Mouse (Mus musculus): ENCODE measurements around the gene Ttll1. TPM values are rescaled to one million over a fixed set of nuclear protein-coding genes. Genes with fewer than 3 reads are reported as not detected.

Ttll1 gene
- polyA plus RNA-seq, 1 experiment from 2014 or later = 21.0 TPM

- no peak overlapping the region for H3K4me2 ChIP-seq (ENCODE audit: low read depth, low read length)
- H3K9ac ChIP-seq (ENCODE audit: low read length) = no peak overlapping the region
- no peaks in the 10 kb centered on the region for H3K36me3 ChIP-seq (ENCODE audit: control insufficient read depth, insufficient read depth, low read length)
- no peak overlapping the region for H3K27ac ChIP-seq (ENCODE audit: low read length)
- no peaks in the 10 kb centered on the region for H3K9me3 ChIP-seq (replicated peaks; ENCODE audit: control insufficient read depth, low read length)
- ATAC-seq (ENCODE audit: insufficient read depth, low FRiP score) = no peak
- 81% methylated on average over 6 of the region's 6 CpGs for WGBS
- H3K4me3 ChIP-seq (replicated peaks; ENCODE audit: low read length) = no peak overlapping the region
- peaks cover 8% of the 10 kb centered on the region; the same call in 1 of the 2 replicates for H3K4me1 ChIP-seq (ENCODE audit: control insufficient read depth, insufficient read depth, low read length)
- H3K27me3 ChIP-seq (ENCODE audit: control insufficient read depth, insufficient read depth, low read length) = no peaks in the 10 kb centered on the region
These were observed 25.2 kb upstream of the Ttll1 start for GRCm38 (mm10) chr15:83535890-83536231.

- ATAC-seq (ENCODE audit: insufficient read depth, low FRiP score) = no peak; the same call in 1 of the 2 replicates
- Histone ChIP-seq H3K27me3 (ENCODE audit: control insufficient read depth, insufficient read depth, low read length) (no peaks in the 10 kb centered on the region), H3K4me1 (ENCODE audit: control insufficient read depth, insufficient read depth, low read length) (peaks cover 14% of the 10 kb centered on the region; the same call in 1 of the 2 replicates), H3K9ac (ENCODE audit: low read length) (no peak overlapping the region), H3K36me3 (ENCODE audit: control insufficient read depth, insufficient read depth, low read length) (no peaks in the 10 kb centered on the region), H3K9me3 (replicated peaks; ENCODE audit: control insufficient read depth, low read length) (no peaks in the 10 kb centered on the region), H3K27ac (ENCODE audit: low read length) (no peak overlapping the region), H3K4me2 (ENCODE audit: low read depth, low read length) (no peak overlapping the region), H3K4me3 (replicated peaks; ENCODE audit: low read length) (no peak overlapping the region)
- 49% methylated on average over 17 of the region's 17 CpGs for WGBS
These were observed 24.5 kb upstream of the Ttll1 start for GRCm38 (mm10) chr15:83534960-83535889.

GRCm38 (mm10) chr15:83532606-83533005 is 21.9 kb upstream of the Ttll1 start:
- H3K4me1 ChIP-seq (ENCODE audit: control insufficient read depth, insufficient read depth, low read length) = peaks cover 11% of the 10 kb centered on the region; the same call in 1 of the 2 replicates
- H3K9ac ChIP-seq (ENCODE audit: low read length) = no peak overlapping the region
- H3K9me3 ChIP-seq (replicated peaks; ENCODE audit: control insufficient read depth, low read length) = no peaks in the 10 kb centered on the region
- H3K4me2 ChIP-seq (ENCODE audit: low read depth, low read length) = no peak overlapping the region
- no peak for ATAC-seq (ENCODE audit: insufficient read depth, low FRiP score)
- no peak overlapping the region for H3K27ac ChIP-seq (ENCODE audit: low read length)
- no peaks in the 10 kb centered on the region for H3K36me3 ChIP-seq (ENCODE audit: control insufficient read depth, insufficient read depth, low read length)
- 70% methylated on average over 7 of the region's 7 CpGs for WGBS
- H3K27me3 ChIP-seq (ENCODE audit: control insufficient read depth, insufficient read depth, low read length) = peaks cover 4% of the 10 kb centered on the region
- H3K4me3 ChIP-seq (replicated peaks; ENCODE audit: low read length) = no peak overlapping the region

- Histone ChIP-seq H3K36me3 (ENCODE audit: control insufficient read depth, insufficient read depth, low read length) (no peaks in the 10 kb centered on the region), H3K4me3 (replicated peaks; ENCODE audit: low read length) (no peak overlapping the region), H3K9ac (ENCODE audit: low read length) (no peak overlapping the region), H3K4me1 (ENCODE audit: control insufficient read depth, insufficient read depth, low read length) (peaks cover 14% of the 10 kb centered on the region; the same call in 1 of the 2 replicates), H3K27me3 (ENCODE audit: control insufficient read depth, insufficient read depth, low read length) (peaks cover 10% of the 10 kb centered on the region), H3K9me3 (replicated peaks; ENCODE audit: control insufficient read depth, low read length) (no peaks in the 10 kb centered on the region), H3K27ac (ENCODE audit: low read length) (no peak overlapping the region), H3K4me2 (ENCODE audit: low read depth, low read length) (no peak overlapping the region)
- WGBS = 84% methylated on average over 5 of the region's 5 CpGs
- ATAC-seq (ENCODE audit: insufficient read depth, low FRiP score) = no peak
These were observed 21.3 kb upstream of the Ttll1 start for GRCm38 (mm10) chr15:83531961-83532469.

GRCm38 (mm10) chr15:83530688-83531087 is 20.0 kb upstream of the Ttll1 start:
- peaks cover 20% of the 10 kb centered on the region for H3K27me3 ChIP-seq (ENCODE audit: control insufficient read depth, insufficient read depth, low read length)
- 48% methylated on average over 6 of the region's 6 CpGs for WGBS
- peak overlapping the region; percentile 76 for H3K27ac ChIP-seq (ENCODE audit: low read length)
- H3K4me2 ChIP-seq (ENCODE audit: low read depth, low read length) = no peak overlapping the region
- no peak overlapping the region for H3K4me3 ChIP-seq (replicated peaks; ENCODE audit: low read length)
- peaks cover 19% of the 10 kb centered on the region; the same call in 1 of the 2 replicates for H3K4me1 ChIP-seq (ENCODE audit: control insufficient read depth, insufficient read depth, low read length)
- no peaks in the 10 kb centered on the region for H3K9me3 ChIP-seq (replicated peaks; ENCODE audit: control insufficient read depth, low read length)
- no peaks in the 10 kb centered on the region for H3K36me3 ChIP-seq (ENCODE audit: control insufficient read depth, insufficient read depth, low read length)
- 0 out of 2 replicates have a peak, but pooled peaks have one; percentile 2 for ATAC-seq (ENCODE audit: insufficient read depth, low FRiP score)
- H3K9ac ChIP-seq (ENCODE audit: low read length) = no peak overlapping the region

- Histone ChIP-seq H3K27me3 (ENCODE audit: control insufficient read depth, insufficient read depth, low read length) (peaks cover 22% of the 10 kb centered on the region), H3K4me2 (ENCODE audit: low read depth, low read length) (no peak overlapping the region), H3K4me1 (ENCODE audit: control insufficient read depth, insufficient read depth, low read length) (peaks cover 18% of the 10 kb centered on the region; the same call in 1 of the 2 replicates), H3K27ac (ENCODE audit: low read length) (peak overlapping the region; percentile 76), H3K4me3 (replicated peaks; ENCODE audit: low read length) (no peak overlapping the region), H3K9me3 (replicated peaks; ENCODE audit: control insufficient read depth, low read length) (no peaks in the 10 kb centered on the region), H3K36me3 (ENCODE audit: control insufficient read depth, insufficient read depth, low read length) (no peaks in the 10 kb centered on the region), H3K9ac (ENCODE audit: low read length) (no peak overlapping the region)
- ATAC-seq (ENCODE audit: insufficient read depth, low FRiP score) = peak; percentile 31; the same call in 1 of the 2 replicates
- WGBS = 59% methylated on average over 9 of the region's 9 CpGs
These were observed 19.5 kb upstream of the Ttll1 start for GRCm38 (mm10) chr15:83530233-83530632.

- peaks cover 24% of the 10 kb centered on the region for H3K27me3 ChIP-seq (ENCODE audit: control insufficient read depth, insufficient read depth, low read length)
- no peak overlapping the region for H3K9ac ChIP-seq (ENCODE audit: low read length)
- H3K36me3 ChIP-seq (ENCODE audit: control insufficient read depth, insufficient read depth, low read length) = no peaks in the 10 kb centered on the region
- H3K4me2 ChIP-seq (ENCODE audit: low read depth, low read length) = no peak overlapping the region
- peak overlapping the region; percentile 76; the same call in 1 of the 2 replicates for H3K27ac ChIP-seq (ENCODE audit: low read length)
- H3K9me3 ChIP-seq (replicated peaks; ENCODE audit: control insufficient read depth, low read length) = no peaks in the 10 kb centered on the region
- no peak overlapping the region for H3K4me3 ChIP-seq (replicated peaks; ENCODE audit: low read length)
- WGBS = 79% methylated on average over 5 of the region's 5 CpGs
- no peak for ATAC-seq (ENCODE audit: insufficient read depth, low FRiP score)
- H3K4me1 ChIP-seq (ENCODE audit: control insufficient read depth, insufficient read depth, low read length) = peaks cover 14% of the 10 kb centered on the region; the same call in 1 of the 2 replicates
These were observed 19.1 kb upstream of the Ttll1 start for GRCm38 (mm10) chr15:83529765-83530164.

GRCm38 (mm10) chr15:83528892-83529291 is 18.2 kb upstream of the Ttll1 start:
- H3K36me3 ChIP-seq (ENCODE audit: control insufficient read depth, insufficient read depth, low read length) = no peaks in the 10 kb centered on the region
- H3K27me3 ChIP-seq (ENCODE audit: control insufficient read depth, insufficient read depth, low read length) = peaks cover 27% of the 10 kb centered on the region
- no peaks in the 10 kb centered on the region for H3K9me3 ChIP-seq (replicated peaks; ENCODE audit: control insufficient read depth, low read length)
- WGBS = 46% methylated on average over 4 of the region's 4 CpGs
- no peak for ATAC-seq (ENCODE audit: insufficient read depth, low FRiP score)
- no peak overlapping the region for H3K27ac ChIP-seq (ENCODE audit: low read length)
- no peak overlapping the region for H3K4me3 ChIP-seq (replicated peaks; ENCODE audit: low read length)
- H3K4me2 ChIP-seq (ENCODE audit: low read depth, low read length) = no peak overlapping the region
- peaks cover 14% of the 10 kb centered on the region; the same call in 1 of the 2 replicates for H3K4me1 ChIP-seq (ENCODE audit: control insufficient read depth, insufficient read depth, low read length)
- H3K9ac ChIP-seq (ENCODE audit: low read length) = no peak overlapping the region

- Histone ChIP-seq H3K36me3 (ENCODE audit: control insufficient read depth, insufficient read depth, low read length) (no peaks in the 10 kb centered on the region), H3K4me1 (ENCODE audit: control insufficient read depth, insufficient read depth, low read length) (peaks cover 20% of the 10 kb centered on the region), H3K9me3 (replicated peaks; ENCODE audit: control insufficient read depth, low read length) (no peaks in the 10 kb centered on the region), H3K27ac (ENCODE audit: low read length) (no peak overlapping the region), H3K4me3 (replicated peaks; ENCODE audit: low read length) (peak overlapping the region; percentile 61), H3K27me3 (ENCODE audit: control insufficient read depth, insufficient read depth, low read length) (peaks cover 27% of the 10 kb centered on the region), H3K9ac (ENCODE audit: low read length) (peak overlapping the region; percentile 73; the same call in 1 of the 2 replicates), H3K4me2 (ENCODE audit: low read depth, low read length) (peak overlapping the region; percentile 93)
- no peak for ATAC-seq (ENCODE audit: insufficient read depth, low FRiP score)
- WGBS = 72% methylated on average over 2 of the region's 2 CpGs
These were observed 17.1 kb upstream of the Ttll1 start for GRCm38 (mm10) chr15:83527747-83528146.
